ENCODE assay signal across 9 mouse cellular contexts in the genomic region with DNA sequence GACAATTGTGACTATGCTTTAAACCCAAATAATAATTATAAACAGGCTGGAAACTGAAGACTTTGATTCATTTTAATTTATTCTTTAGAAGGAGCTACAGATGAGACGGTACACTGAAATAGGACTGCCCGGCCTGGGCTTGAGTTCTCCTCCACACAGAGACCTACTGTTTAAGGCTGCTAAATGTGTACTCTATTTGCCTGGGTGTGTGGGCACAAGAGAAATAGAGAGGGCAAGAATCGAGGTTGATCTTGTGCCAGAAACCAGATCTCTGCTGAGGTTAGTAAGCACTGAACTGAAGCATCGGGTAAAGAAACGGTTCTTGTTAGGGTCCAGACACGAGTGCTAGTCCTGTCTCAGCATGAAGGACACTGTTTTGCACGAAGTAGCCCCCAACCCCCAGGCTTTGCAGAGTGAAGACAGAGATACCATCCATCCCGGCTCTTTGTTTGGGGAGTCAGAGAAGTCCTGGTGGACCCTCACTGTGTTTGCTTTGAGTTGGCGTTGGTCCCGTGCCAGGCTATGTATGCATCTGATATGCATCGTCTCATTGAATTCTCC.
DNase-seq lines count a peak whose midpoint lies in the region; ATAC-seq and TF ChIP-seq lines count a peak whose summit lies in the region.
"Had no signal": no experiment of that assay in that cellular context is flagged by ENCODE, and none has a peak within 500 bp of the region (broad histone marks: within the 10 kb centered on the region; RNA-seq: fewer than 3 reads in every experiment).

No protein-coding gene starts in this region.

- ATAC-seq in hindbrain, embryonic 13.5 days (ENCODE audit: low FRiP score), result peak; percentile 29; the same call in 1 of the 2 replicates
- peak; percentile 62; the same call in 1 of the 2 replicates for ATAC-seq in forebrain, embryonic 15.5 days (replicated peaks)
- peak; percentile 72 for ATAC-seq in midbrain, postnatal 0 days (ENCODE audit: low FRiP score)
- ATAC-seq in liver, embryonic 11.5 days (replicated peaks; ENCODE audit: low FRiP score), result no peak

- no peaks in the 10 kb centered on the region for H3K9me3 ChIP-seq in hindbrain, embryonic 13.5 days
- H3K9me3 ChIP-seq in hindbrain, embryonic 10.5 days, result no peaks in the 10 kb centered on the region
- H3K9me3 ChIP-seq in forebrain, embryonic 15.5 days, result no peaks in the 10 kb centered on the region
- H3K9me3 ChIP-seq in midbrain, postnatal 0 days (ENCODE audit: low read length), result no peaks in the 10 kb centered on the region
- no peaks in the 10 kb centered on the region for H3K9me3 ChIP-seq in liver, embryonic 11.5 days (ENCODE audit: control insufficient read depth, low read length)

- H3K9ac ChIP-seq in hindbrain, embryonic 13.5 days, result no peak overlapping the region
- no peak overlapping the region for H3K9ac ChIP-seq in forebrain, embryonic 15.5 days (replicated peaks)
- no peak overlapping the region for H3K9ac ChIP-seq in midbrain, postnatal 0 days (replicated peaks; ENCODE audit: low read length, poor library complexity, severe bottlenecking)
- no peak overlapping the region for H3K9ac ChIP-seq in liver, embryonic 11.5 days (ENCODE audit: low read depth, low read length)

- no peak overlapping the region for H3K4me3 ChIP-seq in hindbrain, embryonic 13.5 days
- no peak overlapping the region for H3K4me3 ChIP-seq in hindbrain, embryonic 10.5 days
- no peak overlapping the region for H3K4me3 ChIP-seq in forebrain, embryonic 15.5 days
- no peak overlapping the region for H3K4me3 ChIP-seq in midbrain, postnatal 0 days (ENCODE audit: low read depth, low read length)
- no peak overlapping the region for H3K4me3 ChIP-seq in liver, embryonic 11.5 days (ENCODE audit: low read depth, low read length)

- 51% methylated on average over 11 of the region's 11 CpGs for WGBS in hindbrain, embryonic 13.5 days
- WGBS in hindbrain, embryonic 10.5 days, result 70% methylated on average over 11 of the region's 11 CpGs
- 50% methylated on average over 11 of the region's 11 CpGs for WGBS in forebrain, embryonic 15.5 days
- WGBS in midbrain, postnatal 0 days, result 75% methylated on average over 11 of the region's 11 CpGs
- 78% methylated on average over 11 of the region's 11 CpGs for WGBS in liver, embryonic 11.5 days

- H3K4me2 ChIP-seq in hindbrain, embryonic 13.5 days, result no peak overlapping the region
- H3K4me2 ChIP-seq in forebrain, embryonic 15.5 days (replicated peaks), result no peak overlapping the region
- H3K4me2 ChIP-seq in midbrain, postnatal 0 days (ENCODE audit: low read depth, low read length, poor library complexity, severe bottlenecking), result no peak overlapping the region
- no peak overlapping the region for H3K4me2 ChIP-seq in liver, embryonic 11.5 days

- TF ChIP-seq CTCF in midbrain, postnatal 0 days (IDR thresholded peaks at IDR 0.05), result no peak

- no peak for DNase-seq in hindbrain, embryonic 10.5 days (ENCODE audit: low spot score)
- DNase-seq in right cerebral cortex, adult 2 months (ENCODE audit: low spot score in 2 of 2), result peak; percentile 17 to 31
- DNase-seq in right cerebral cortex, postnatal 4 days, result no peak
- DNase-seq in midbrain, postnatal 0 days (ENCODE audit: low spot score), result peak; percentile 76
- no peak for DNase-seq in cerebellum, adult 11-12 months
- DNase-seq in liver, embryonic 11.5 days (ENCODE audit: low spot score), result no peak
- DNase-seq: cerebellum, adult 18-20 months had no signal

- H3K27ac ChIP-seq in hindbrain, embryonic 13.5 days, result peak overlapping the region; percentile 61
- no peak overlapping the region; the same call in 1 of the 2 replicates for H3K27ac ChIP-seq in hindbrain, embryonic 10.5 days
- peak overlapping the region; percentile 42 for H3K27ac ChIP-seq in forebrain, embryonic 15.5 days (replicated peaks)
- peak overlapping the region; percentile 51; the same call in 1 of the 2 replicates for H3K27ac ChIP-seq in midbrain, postnatal 0 days (ENCODE audit: low read depth, low read length)
- no peak overlapping the region for H3K27ac ChIP-seq in liver, embryonic 11.5 days (ENCODE audit: low read depth, low read length)

- peaks cover 32% of the 10 kb centered on the region for H3K4me1 ChIP-seq in hindbrain, embryonic 13.5 days (replicated peaks)
- H3K4me1 ChIP-seq in hindbrain, embryonic 10.5 days (replicated peaks), result peaks cover 54% of the 10 kb centered on the region
- H3K4me1 ChIP-seq in forebrain, embryonic 15.5 days, result peaks cover 32% of the 10 kb centered on the region
- H3K4me1 ChIP-seq in midbrain, postnatal 0 days (ENCODE audit: insufficient read depth, low read length), result peaks cover 3% of the 10 kb centered on the region; the same call in 1 of the 2 replicates
- H3K4me1 ChIP-seq in liver, embryonic 11.5 days (replicated peaks; ENCODE audit: control insufficient read depth, insufficient read depth, low read length), result peaks cover 11% of the 10 kb centered on the region

- H3K36me3 ChIP-seq in hindbrain, embryonic 13.5 days, result no peaks in the 10 kb centered on the region
- H3K36me3 ChIP-seq in hindbrain, embryonic 10.5 days, result peaks cover 14% of the 10 kb centered on the region
- H3K36me3 ChIP-seq in forebrain, embryonic 15.5 days, result no peaks in the 10 kb centered on the region
- H3K36me3 ChIP-seq in midbrain, postnatal 0 days (ENCODE audit: insufficient read depth, low read length), result no peaks in the 10 kb centered on the region
- H3K36me3 ChIP-seq in liver, embryonic 11.5 days (ENCODE audit: control insufficient read depth, insufficient read depth, low read length), result no peaks in the 10 kb centered on the region

- no peaks in the 10 kb centered on the region for H3K27me3 ChIP-seq in hindbrain, embryonic 13.5 days
- H3K27me3 ChIP-seq in hindbrain, embryonic 10.5 days (ENCODE audit: insufficient read depth, poor library complexity, severe bottlenecking), result no peaks in the 10 kb centered on the region
- no peaks in the 10 kb centered on the region for H3K27me3 ChIP-seq in forebrain, embryonic 15.5 days
- no peaks in the 10 kb centered on the region for H3K27me3 ChIP-seq in midbrain, postnatal 0 days (ENCODE audit: insufficient read depth, low read length)
- no peaks in the 10 kb centered on the region for H3K27me3 ChIP-seq in liver, embryonic 11.5 days (replicated peaks; ENCODE audit: control insufficient read depth, insufficient read depth, low read length)

Comparison
In these comparisons a context has a peak if more than half of its experiments do, and no peak if none do; other contexts are left out.
1. H3K27ac ChIP-seq: peak in hindbrain, embryonic 13.5 days (single experiment), forebrain, embryonic 15.5 days (single experiment) and midbrain, postnatal 0 days (single experiment); none in hindbrain, embryonic 10.5 days (single experiment) and liver, embryonic 11.5 days (single experiment).
2. DNase-seq: peak in right cerebral cortex, adult 2 months (2 of 2) and midbrain, postnatal 0 days (single experiment); none in hindbrain, embryonic 10.5 days (single experiment), right cerebral cortex, postnatal 4 days (single experiment), cerebellum, adult 11-12 months (single experiment) and liver, embryonic 11.5 days (single experiment).